Mouse (Mus musculus) urinary bladder, adult 18-20 months (tissue): Measurements from ENCODE around the gene Cep170.

ENCODE experiments used
- DNase-seq, 2 experiments: peaks; one replicate each; pipeline ENCODE4 v3.0.0; 2022; ENCODE audit warnings: low spot score in 2 of 2, mixed read lengths in 2 of 2

The Cep170 gene

DNA sequence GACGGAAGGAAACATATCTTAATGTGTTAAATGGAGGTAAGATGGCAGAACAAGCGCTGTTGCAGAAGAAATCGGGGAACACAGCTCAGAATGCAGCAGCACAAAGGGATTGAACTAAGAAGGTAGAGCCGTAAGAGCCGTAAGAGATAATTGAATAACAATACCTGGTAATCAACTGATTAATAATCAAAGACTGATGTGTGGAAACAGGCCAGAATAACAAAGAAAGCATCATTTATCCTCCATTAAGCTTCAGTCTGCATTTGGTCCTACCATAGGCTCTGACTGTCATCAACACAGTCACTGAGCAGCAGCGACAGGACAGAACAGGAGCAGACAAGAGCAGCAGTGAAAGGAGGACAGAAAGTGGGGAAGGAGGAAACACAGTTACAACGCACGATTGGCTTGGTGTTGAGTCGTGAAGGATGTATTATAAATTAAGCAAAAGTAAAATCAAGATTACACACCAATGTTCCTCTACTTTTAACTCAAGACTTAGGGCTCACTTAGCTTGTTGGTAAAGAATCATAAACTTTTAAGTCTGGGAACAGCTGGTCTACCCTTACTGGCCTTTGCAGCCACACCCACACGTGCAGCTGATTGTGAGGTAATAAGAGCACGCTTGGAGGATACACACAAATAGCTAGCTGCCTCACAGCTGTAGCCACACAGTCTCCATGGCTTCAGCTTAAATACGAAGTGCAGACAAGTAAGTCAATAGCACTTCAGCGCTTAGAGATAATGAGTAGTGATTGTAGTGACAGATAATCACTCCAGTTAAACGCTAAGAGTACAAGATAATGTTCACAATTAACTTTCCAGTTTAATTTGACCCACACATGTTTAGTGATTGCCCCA, 59.8 kb downstream of the Cep170 start:
- DNase-seq, result no peak

DNA sequence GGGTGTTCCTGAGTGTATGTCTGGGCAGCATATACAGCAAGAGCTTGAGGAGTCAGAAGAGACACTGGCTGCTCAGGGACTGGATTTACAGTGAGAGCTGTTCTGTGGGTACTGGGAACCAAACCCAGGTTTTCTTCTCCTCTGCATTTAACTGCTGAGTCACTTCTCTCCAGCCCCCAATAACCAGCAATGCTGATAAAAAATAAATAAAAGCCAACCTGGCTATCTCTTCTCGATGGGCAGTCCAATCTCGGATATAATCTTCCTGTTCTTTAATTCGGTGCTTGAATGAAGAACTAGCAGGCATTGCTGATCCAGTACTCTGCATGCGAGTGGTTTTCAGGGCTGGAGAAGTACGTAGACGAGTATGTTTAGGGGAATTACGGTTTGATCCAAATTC, 64.2 kb downstream of the Cep170 start:
- DNase-seq, result no peak

DNA sequence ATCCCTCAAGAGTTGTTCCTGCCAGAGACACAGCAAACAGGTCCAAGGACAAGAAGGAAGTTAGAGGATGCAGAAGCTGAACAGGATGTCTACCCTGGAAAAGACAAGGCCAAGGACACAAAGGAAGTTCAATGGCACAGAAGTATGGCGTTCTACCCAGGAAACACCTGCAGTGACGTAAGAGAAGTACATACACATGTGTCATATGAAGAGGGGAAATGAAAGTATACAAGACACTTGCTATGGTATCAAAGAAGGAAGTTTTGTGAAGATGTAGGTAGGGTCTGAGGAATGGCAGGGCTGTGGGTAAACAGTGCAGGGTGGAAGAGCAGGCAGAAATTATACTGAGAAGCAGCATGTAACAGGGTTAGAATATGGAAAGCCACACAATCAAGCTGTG, 81.0 kb downstream of the Cep170 start:
- no peak for DNase-seq

DNA sequence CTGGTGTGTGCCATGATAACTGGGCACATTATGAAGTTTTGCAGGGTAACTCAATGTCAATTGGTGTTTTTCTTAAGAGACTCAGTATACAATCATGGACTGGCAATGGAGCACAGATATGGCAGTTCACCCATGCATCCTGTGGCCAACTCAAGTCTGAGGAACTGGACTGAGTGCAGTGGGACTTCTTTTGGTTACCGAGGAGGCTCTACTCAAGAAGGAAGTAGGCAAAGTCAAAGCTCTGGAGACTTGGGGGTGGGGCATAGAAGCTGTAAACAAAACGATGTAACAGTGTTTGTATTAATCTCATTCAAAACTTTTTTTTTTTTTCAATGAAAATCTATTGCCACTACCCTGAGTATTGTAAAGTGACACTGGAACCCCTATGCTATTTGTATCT, 83.3 kb downstream of the Cep170 start:
- no peak for DNase-seq

DNA sequence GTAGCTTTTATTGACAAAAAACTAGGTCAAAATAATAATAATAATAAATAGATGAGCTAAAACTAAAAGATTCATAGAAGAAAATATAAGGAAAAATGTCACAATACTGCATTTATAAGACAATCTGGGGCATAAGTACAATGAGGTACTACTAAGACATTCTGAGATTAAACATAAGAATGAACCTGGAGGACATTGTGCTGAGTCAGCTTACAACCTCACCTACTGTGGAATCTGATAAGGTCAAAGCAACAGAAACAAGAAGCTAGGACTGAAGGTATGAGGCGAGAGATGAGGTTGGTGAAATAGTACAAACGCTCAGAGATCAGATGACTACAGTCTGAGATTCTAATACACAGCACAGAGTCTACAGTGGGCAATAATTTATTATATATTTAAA, 86.5 kb downstream of the Cep170 start:
- DNase-seq, result no peak

DNA sequence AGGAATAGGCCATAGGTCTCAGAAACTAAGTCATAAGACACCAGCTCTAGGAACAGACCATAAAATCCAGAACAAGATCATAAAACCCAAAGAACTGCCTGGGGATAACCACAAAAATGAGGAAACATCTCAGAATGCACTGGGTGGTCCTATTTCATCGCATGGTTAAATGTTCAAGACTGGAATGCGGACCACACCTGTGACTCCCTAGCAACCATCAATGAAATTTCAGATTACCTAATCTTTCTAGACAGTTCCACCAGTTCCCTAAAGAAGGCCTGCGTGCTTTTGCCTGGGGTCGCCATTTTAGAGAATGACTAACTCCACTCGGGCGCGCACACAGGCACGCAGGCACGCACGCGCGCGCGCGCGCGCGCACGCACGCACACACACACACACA, 89.1 kb downstream of the Cep170 start:
- no peak for DNase-seq

DNA sequence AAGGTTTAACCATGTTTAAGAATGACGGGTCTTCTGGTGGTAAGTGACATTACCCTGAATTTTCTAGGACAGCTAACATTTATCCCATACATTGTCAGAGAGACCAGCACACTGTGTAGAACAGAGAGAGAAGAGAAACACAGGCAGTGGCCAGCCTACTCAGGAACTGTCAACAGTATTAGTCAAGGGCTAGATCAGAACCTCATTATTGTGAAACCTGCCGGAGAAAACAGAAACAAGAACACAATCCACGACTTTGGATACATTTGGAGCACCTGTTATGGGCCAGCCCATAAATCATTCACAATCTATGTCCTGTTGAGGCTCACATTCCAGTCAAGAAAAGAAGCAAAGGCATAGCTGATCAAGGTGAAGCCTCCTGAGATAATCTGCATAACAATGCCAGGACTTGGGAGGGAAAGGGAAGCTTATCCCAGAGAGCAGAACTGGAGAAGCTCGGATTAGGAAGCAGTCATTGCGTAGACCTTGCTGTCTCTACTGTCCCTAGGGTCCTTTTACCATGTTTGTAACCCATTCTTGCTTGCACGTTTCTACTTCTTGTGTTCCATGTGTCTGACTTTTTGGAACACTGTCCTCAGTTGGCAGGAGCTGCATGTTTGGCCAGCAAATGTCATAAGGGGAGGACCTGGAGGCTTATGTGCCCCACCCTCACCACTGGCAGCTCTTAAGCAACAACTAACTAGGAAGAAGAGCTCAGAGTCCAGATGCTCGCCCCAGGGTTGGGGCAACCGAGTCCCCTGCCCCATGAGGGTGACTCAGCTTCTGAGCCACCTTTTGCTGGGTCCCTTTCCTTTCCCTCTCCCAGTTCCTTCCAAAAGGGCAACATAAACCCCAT, 89.8 kb downstream of the Cep170 start:
- DNase-seq, result no peak

DNA sequence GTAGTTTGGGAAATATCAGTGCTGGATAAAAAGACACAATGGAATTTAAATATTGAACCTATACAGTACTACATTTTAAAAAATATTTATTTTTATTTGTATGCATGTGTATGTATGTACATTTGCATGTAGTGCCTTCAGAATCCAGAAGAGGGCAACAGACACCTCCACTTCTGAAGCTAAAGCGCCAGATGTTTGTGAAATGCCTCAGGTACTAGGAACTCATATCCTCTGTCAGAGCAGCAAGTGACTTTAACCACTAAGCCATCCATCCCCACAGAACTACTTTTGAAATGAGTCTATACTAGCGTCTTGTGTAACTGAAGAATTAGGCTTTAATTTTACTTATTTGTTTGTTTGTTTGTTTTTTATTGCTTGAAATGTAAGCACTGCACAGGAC, 101.4 kb downstream of the Cep170 start:
- DNase-seq, result no peak

DNA sequence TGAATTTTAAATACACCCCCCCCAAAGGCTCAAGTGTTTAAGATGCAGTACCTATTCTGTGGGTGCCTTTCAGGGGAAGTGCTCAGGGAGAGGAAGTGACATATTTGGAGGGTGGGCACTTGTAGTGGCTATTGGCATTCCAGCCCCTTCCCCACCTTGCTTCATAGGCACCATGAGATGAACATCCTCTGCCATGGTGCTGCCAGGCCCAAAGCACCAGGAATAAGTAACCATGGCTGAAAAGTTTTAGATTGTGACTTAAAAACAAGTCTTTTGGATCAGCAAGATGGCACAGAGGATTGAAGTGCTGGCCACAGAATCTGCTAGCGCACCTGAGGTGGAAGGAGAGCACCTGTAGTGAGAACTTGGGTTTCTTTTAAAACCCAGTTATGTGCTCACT, 113.6 kb downstream of the Cep170 start:
- DNase-seq, result no peak

DNA sequence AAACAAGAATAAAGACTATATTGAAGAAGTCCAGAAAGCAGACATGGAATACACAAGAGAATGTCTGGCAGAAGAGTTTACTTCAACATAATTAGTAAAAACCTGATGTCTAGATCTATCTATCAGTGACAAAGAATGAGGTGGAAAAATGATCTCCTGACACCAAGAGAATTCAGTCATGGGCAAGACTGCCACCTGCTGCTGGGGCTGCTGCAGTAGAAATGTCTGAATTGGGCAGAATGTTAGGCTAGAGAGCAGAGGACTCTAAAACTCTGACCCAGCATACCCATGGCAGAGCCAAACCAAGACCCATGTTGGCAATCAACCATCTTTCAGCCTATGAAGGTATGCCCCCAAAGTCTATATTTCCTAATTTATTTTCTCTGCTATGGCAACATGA, 114.1 kb downstream of the Cep170 start:
- DNase-seq, result no peak

DNA sequence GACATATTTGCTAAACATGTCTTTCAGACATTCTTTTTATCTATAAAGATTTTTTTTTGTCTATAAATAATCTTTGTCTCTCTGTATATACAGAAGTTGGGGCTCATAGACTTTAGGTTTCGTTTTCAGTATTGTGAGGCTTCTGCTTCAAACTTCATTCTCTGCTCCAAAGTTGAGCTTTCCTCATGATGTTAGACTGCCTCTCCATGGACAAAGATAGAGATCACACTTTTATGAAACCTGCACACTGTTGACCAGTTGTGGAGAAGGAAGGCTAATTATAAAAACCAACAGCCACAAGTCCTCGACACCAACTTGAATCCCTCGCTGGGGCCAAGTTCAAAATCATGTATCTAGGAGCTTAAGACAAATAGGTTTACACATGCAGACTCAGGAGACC, 115.2 kb downstream of the Cep170 start:
- DNase-seq, result no peak

DNA sequence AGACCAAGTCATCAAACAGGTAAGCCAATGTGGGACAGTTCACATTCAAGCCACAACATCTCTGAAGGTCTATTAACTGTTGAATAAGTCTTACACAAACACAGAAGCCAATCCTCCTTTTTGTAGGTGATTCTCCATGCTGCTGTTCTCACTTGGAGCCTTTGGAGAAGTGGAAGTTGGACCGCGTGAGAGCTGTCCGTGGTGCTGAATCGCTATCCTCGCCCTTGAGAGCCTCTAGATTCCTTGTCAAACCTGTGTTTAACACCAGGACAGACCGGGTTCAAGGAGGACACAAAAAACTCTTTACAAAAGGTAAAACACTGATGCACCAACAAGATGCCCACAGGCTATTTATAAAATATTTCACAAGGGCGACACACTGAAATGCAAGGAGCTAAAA, 116.8 kb downstream of the Cep170 start:
- peak in 1 of 2 experiments; percentile 3 for DNase-seq

DNA sequence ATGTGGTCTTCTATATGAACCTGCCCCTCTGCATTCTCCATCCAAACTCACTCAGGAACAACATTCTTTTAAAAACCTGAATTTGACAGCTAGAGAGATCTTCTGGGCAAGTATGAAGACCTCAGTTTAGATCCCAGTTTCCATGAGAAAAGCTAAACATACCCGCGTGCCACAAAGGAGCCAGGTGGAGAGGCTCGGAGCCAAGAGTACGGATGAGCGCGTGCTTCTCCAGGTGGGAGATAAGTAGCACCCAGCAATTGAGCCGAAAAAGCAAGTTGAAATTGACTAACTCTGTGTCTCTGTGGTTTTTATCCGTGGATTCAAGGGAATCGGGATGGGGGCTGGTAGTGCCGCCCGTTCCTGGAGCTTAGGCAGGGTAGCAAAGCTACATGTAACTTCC, 122.8 kb downstream of the Cep170 start:
- no peak for DNase-seq

DNA sequence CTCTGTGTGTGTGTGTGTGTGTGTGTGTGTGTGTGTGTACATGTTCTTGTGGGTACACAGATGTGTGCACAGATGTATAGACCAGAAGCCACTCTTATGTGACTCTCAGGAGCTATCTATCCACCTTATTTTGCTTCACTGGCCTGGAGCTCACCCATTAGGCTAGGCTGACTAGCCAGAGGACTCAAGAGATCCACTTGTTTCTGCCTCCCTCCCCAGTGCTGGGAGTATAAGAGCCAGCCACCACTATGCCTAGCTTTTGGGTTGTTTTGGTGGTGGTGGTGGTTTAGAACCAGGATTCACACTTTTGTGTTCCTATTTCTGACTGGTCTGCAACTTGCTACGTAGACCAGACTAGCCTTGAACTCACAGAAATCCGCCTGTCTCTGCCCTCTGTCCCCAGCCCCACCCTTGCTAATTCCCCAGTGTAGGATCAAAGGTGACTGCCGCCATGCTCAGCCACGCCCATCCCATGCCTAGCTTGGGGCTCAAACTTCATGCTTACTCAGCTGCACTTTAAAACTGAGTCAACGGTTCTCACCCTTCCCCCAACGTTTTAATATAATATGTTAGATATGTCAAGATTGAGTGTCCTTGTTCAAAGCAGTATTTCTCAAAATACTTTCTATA, 125.5 kb downstream of the Cep170 start:
- no peak for DNase-seq
